Mouse (Mus musculus): ENCODE results near the gene Ribc2.

- TF ChIP-seq CTCF (IDR thresholded peaks at IDR 0.05; ENCODE audit: low read depth), result no peak
- TF ChIP-seq EP300 (IDR thresholded peaks at IDR 0.05; ENCODE audit: low read depth), result no peak
Measured at GRCm38 (mm10) chr15:85131275-85132192, at the start of gene Ribc2, which contains the start of gene Smc1b.
